Mouse (Mus musculus): ENCODE measurements around the gene Ephb2.

DNA sequence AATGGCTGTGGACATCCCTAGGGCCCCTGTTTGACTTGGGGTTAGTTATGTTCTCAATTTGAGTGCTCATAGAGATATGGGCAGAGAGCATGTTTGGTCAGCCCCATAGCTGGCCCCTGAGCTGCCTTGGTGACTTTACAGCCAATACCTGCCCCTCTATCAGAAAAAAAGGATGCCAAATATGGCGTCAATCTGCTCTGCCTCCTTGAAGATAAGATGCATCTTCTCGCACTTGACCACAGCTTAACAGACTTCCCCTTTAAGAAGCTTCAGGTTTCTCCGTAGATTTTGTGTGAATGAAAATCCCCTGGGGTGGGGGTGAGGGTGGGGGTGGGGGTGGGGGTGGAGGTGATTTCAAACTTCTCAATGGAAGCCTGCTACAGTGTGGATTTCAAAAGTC is 177.9 kb downstream of the Ephb2 start:
- TF ChIP-seq POLR2A (IDR thresholded peaks at IDR 0.05; ENCODE audit: control insufficient read depth, low read depth, low read length) (no peak), CTCF (IDR thresholded peaks at IDR 0.05; ENCODE audit: control insufficient read depth, insufficient read depth, insufficient replicate concordance, low read depth, low read length) (no peak)

All from testis, adult 2 months (tissue).